Mouse (Mus musculus): ENCODE data around the gene Slc24a3.

GRCm38 (mm10) chr2:145686017-145686416 is 518.5 kb downstream of the Slc24a3 start:
- TF ChIP-seq POLR2A (IDR thresholded peaks at IDR 0.05; ENCODE audit: extremely low read depth, insufficient read depth, low read length) (no peak), CTCF (IDR thresholded peaks at IDR 0.05; ENCODE audit: extremely low read depth, insufficient read depth, low read length) (no peak)
